Mouse (Mus musculus) mesoderm, embryonic 11.5 days (tissue): ENCODE data around the gene Tubg2.
A peak's percentile ranks its signal among the peaks of the same experiment; 100 is the strongest.
"Not testable (repeated sequence)": the region's sequence is repeated elsewhere in the genome, so short reads cannot be mapped to it uniquely, and the experiment has no call there.

Experiments used
- DNase-seq: peaks from one replicate; pipeline ENCODE4 v3.0.0-alpha.2; 2012; ENCODE audit warnings: low read depth, low spot score

The Tubg2 gene

DNA sequence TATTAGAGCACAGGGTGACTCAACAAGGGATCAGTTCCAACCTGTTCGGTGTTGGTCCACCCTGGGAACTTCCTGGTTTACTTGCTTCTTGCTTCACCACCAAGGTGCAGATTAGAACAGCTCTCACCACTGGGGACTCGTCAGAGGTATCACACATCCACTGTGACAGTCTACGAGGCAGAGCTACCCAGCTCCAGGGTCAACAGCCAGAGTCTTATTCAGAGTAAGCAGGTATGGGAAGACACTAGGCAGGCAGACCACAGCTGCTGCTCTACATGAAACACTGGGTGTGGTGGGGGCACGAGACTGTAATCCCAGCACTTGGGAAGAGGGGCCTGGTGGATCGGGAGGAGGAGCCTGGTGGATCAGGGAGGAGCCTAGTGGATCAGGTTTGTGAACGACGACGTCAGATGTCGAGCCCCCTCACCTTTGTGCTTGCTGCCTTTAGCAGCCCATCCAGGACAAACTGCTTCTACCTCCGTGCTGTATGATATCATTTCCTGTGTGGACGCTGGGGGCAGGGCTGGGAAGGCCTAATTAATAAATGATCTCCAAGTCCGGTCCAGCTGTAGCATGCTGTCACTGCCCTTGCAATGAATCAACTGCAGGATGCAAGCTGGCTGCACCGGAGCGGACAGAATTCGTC, 17.0 kb upstream of the Tubg2 start:
- peak; percentile 73 for DNase-seq

DNA sequence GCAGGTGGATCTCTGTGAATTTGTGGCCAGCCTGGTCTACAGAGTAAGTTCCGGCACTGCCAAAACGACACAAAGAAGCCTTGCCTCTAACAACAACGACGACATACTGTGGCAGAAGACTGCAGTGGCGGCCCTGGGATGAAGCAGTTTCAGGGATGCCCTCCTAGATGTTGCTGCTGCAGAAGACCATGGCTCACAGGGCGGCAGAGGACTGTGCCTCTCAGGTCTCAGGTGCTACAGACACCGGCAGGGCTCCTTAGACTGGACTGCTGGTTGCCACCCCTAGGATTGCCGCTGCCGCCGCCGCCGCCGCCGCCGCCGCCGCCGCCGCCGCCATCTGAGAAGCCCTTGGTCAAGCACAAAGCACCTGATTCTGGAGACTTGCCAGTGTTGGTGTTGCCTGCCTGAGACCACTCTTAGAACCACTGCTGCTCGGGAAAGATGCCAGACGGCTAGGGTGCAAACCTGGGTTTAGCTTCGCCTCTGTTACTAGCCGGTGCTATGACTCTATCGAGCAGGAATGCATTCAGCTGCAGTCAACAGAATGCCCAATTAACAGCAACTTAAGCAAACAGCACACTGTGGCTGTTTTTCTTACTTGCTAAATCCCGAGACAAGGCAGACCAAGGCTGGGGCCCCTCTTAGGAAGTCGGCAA, 15.4 kb upstream of the Tubg2 start:
- DNase-seq: no peak

DNA sequence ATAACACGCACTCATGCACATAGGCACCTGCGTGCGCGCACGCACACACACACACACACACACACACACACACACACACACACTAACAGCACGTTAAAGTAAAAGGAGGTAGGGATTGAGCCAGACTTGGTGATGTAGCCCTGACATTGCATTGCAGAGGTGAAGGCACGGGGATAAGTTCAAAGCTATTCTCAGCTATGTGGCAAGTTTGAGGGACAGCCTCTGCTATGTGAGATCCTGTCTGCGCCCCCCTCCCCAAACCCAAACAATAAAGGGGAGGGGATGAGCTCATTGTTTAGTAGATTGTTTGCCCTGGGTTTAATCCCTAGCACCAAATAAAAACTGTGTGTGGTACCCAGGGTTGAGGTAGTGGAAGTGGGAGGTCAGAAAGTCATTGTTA, 14.6 kb upstream of the Tubg2 start:
- no peak for DNase-seq

DNA sequence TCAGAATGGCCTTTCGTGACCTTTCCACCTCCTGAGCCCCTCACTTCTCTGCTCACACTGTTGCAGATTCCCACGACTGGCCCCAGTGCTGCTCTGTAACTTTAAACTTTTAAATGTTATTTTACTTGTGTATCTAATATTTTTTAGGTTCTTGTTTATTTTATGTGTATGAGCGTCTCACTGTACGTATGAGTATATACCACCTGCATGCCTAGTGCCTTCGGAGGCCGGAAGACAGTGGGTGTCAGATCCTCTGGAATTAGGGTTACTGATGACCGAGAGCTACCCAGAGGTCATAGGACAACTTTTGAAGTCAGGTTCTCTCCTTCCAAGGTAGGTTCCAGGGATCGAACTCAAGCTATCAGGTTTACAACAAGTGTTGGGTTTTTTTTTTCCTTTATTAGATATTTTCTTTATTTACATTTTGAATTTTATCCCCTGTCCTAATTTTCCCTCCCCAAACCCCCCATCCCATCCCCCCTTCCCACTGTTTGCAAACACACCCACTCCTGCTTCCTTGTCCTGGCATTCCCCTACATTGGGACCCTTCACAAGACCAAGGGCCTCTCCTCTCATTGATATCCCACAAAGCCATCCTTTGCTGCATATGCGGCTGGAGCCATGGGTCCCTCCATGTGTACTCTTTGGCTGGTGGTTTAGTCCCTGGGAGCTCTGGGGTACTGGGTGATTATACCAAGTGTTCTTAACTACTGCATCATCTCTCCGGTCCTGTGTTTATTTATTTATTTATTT, 13.3 kb upstream of the Tubg2 start:
- DNase-seq: no peak

DNA sequence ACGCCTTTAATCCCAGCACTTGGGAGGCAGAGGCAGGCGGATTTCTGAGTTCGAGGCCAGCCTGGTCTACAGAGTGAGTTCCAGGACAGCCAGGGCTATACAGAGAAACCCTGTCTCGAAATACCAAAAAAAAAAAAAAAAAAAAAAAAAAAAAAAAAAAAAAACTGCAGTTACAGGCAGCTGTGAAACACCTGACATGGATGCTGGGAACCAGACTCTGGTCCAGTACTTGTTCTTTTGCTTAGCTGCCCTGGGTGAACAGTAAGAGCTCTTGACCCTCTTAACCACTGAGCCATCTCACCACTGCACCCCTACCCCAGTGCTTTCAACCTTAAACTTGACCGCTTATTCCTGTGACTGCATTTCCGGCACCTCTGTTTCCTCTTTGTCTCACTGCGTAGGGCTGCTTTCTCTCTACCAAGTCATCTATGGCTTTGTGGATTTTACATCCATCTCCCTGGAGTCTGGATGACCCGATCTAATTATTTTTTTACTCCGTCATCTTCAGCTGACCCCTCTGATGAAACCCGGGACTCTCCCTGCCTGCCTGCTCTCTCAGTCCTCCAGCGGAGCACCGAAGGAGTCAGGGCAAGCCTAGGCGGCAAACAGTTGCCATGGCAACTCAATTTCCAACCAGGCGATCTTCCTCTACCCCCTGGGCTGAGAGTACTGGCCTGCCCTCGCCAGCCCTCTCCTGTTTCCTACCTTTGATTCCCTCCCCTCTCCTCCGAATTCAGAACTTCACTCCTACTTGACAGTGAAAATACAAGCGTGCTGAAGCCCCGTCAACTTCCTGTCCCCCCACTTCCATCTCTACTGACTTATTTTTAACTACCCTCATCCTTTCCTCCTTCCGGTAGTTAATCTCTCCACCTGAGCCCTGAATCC, 12.1 kb upstream of the Tubg2 start:
- DNase-seq: peak; percentile 80

DNA sequence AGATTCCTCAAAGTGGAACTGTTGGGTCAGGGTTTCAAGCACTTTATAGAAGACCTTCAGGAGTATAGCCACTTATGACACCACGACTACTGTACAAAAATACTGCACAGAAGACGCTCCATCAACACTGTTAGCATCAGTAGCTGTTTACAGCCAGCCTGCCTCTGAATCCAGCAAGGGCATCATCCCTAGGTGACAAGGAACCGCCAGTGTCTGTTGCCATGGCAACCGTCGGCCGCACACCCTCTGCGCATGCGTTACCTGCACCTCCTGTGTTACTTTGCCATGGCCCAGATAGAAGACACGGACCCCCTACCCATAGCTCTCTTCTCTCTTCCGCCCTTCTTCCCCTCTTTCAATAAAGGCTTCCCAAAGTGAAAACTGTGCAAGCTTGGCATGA, 9.3 kb upstream of the Tubg2 start:
- no peak for DNase-seq

DNA sequence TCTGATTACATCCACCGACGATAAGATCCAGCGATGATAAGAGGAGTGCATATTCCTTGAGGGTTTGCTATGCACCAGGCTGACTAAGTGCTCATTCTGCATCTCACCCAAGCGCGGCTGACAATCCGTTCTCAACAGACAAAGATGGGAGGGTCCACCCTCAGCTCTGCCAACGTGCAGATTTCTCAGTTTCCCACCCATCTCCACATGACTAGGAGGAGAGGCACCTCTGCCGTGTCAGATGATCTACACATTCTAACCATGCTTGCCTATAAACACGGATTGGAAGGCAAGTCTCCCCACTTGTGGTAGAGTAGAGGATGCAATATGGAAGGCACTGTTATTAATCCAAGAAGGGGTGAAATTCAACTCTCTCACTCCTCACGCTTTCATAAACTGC, 7.0 kb upstream of the Tubg2 start:
- no peak for DNase-seq

DNA sequence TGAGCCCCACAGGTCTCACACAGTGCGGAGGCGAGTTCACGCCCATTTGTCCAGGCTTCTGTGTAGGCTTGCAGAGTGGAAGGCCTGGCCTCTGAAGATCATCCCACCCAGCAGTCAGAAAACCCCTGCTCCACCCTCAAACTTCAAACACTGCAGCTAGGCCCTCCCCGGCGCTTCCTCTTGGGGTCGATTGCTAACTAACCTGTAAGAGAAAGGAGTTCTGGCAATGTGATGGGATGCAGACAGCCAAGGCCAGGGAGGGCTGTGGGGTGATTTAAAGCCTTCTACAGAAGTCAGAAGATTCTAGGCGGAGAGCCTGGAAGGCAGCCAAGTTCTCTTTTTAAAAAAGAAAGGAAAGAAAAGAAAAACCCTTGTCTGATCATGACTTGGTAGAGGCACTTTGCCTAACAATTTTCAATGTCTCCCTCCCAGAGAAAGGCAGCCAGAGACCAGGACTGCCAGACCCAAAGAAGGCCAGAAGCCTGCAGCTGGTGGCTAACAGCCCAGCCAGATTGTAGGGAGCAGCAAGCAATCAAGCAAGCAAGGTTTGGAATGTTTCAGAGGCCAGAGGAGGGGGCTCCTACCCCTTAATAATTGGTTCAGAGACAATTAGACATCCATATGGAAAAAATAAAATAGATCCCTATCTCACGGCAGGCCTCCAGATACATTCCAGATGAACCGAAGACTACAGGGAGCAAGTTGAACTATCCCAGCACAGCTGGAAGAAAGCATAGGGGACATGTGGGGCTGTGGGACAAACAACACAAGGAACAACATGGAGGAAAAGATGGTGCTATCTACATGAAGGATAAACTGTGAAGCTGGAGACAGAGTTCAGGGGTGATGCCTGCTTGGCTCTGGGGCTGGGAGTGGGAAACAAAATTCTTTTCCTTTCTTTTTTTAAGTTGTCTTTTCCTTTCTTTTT, 6.3 kb upstream of the Tubg2 start:
- DNase-seq: no peak

DNA sequence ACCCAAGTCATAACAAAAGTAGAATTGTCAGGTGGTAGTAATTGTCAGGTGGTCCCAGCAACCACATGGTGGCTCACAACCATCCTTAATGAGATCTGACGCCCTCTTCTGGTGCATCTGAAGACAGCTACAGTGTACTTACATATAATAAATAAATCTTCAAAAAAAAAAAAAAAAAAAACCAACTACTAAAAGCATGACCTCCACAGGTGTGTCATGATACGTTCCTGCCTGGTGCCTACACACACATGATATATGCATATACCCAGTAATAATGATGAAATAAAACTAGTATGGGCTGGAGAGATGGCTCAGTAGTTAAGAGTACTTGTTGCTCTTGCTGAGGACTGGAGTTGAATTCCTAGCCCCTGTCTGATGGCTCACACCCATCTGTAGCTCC, 4.6 kb upstream of the Tubg2 start:
- no peak for DNase-seq

DNA sequence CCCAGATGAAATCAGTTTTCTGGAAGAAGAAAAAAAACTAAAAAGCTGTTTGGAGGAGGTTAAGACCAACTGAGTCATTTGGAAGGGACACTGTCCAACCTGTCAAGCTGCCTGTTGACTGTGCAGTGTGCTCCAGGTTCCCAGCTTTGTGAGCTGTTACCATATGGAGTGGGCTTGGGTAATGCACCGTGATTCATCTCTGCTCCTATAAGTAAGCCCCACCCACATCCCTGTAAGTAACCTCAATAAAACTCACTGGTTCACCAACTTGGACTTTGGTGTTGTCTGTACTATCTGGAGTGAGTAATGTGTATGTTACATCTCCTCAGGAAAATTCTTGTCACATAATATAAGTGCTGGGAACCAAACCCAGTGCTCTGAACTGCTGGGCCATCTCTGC, 2.9 kb upstream of the Tubg2 start:
- no peak for DNase-seq

DNA sequence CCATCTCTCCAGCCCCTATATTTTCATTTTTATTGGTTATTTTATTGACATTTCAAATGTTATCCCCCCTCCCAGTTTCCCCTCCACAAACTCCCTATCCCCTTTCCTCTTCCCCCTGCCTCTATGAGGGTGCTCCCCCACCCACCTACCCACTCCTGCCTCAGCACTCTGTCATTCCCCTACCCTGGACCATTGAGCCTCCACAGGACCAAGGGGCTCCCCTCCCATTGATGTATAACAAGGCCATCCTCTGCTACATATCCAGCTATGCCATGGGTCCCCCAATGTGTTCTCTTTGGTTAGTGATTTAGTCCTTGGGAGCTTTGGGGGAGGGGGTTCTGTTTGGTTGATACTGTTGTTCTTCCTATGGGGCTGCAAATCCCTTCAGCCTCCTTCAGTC, 1.1 kb upstream of the Tubg2 start:
- DNase-seq: no peak

DNA sequence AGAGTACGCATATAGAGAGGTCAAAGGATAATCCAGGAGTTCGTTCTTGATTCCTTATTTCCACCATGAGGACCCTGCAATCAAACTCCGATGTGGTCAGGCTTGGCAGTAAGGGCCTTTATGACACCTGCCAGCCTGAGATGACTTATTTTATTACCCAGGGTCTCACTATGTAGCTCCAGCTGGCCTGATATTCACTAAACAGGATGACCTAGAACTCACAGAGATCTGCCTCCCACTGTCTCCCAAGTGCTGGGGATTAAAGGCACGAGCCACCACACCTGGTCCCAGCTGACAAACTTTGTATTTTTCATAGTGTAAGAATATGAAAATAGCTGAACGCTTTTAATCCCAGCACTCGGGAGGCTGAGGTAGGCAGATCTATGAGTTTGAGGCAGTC, 556 bp upstream of the Tubg2 start:
- no peak for DNase-seq

DNA sequence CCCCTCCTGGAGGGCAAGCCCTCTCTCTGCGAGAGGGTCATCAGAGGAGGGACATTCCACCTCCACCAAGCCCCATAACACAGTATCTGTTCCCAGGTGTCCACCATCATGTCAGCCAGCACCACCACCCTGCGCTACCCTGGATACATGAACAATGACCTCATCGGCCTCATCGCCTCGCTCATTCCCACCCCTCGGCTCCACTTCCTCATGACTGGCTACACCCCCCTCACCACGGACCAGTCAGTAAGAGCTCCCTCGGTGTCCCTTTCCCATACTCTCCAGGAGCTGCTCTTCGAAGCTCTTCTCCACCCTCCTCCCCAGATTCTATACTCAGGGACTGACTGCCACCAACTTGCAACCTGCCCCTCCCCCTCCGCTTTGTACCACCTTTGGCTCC, 4.4 kb downstream of the Tubg2 start:
- not testable (repeated sequence) for DNase-seq

DNA sequence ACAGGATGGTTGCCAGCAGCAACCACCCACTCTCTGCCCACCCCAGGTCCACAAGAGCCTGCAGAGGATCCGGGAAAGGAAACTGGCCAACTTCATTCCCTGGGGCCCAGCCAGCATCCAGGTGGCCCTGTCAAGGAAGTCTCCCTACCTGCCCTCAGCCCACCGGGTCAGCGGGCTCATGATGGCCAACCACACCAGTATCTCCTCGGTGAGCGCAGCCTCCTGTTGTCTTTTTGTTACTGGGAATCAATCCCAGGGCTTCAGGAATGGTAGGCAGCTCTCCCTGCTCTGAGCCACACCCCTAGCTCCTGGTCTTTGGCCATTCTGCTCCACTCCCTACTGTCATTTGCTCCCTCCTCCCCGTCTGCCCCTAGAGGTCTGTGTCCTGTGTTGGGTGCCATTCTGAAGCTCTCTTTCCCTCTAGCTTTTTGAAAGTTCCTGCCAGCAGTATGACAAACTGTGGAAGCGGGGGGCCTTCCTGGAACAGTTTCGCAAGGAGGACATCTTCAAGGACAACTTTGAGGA, 5.3 kb downstream of the Tubg2 start:
- not testable (repeated sequence) for DNase-seq

DNA sequence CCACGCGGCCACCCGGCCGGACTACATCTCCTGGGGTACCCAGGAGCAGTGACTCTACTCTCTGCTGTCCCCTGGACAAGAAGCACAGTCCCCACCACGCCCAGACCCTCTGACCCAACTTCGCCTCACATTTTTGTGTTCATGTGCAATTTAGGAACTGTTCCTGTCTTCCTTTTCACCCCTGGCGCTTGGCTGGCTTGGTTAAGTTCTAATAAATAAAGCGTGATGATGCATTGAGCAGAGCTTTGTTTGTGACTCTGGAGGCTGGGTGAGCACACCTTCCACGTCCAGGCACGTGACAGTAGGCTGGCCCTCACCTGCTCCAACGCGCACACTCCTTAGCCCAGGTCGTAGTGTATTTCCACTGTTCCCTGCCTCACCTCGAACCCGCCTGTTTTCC, 5.8 kb downstream of the Tubg2 start:
- no peak for DNase-seq

DNA sequence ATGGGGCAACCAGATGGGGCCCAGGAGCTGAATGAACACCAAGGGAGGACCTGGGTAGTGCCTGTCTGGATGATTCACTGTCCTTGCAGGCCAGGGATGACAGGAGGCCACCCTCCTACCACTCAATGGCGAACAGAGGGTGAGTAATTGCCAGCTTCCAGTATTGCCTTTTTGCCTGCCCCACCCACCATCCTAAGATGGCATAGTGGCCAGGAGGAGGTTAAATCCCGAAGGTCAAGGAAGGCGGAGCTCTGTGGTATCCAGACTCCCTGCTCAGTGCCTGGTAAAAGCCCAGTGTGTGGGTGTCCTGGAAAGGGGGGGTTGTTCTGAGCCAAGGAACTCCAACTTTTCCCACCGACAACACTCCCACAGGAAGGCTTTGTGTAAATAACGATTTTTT, 6.6 kb downstream of the Tubg2 start:
- DNase-seq: no peak

DNA sequence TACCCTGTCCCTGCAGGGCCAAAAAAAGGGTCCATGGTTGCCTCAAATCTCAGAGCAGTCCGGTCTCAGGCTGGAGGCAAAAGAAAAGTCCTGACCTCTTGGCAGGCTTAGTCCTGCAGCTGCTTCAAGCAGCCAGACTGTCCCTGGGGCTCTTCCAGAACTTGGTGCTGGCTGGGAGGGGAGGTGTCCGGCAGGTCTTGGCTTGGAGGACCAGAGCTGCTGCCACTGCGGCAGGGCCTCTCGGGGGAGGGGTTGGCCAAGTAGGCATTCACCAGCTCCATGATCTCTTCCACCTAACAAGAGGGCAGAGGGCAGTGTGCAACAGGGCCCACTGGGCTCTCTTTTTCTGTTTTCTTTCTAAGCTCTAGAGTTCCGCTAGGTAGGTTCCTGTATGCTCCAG, 7.1 kb downstream of the Tubg2 start:
- DNase-seq: no peak

DNA sequence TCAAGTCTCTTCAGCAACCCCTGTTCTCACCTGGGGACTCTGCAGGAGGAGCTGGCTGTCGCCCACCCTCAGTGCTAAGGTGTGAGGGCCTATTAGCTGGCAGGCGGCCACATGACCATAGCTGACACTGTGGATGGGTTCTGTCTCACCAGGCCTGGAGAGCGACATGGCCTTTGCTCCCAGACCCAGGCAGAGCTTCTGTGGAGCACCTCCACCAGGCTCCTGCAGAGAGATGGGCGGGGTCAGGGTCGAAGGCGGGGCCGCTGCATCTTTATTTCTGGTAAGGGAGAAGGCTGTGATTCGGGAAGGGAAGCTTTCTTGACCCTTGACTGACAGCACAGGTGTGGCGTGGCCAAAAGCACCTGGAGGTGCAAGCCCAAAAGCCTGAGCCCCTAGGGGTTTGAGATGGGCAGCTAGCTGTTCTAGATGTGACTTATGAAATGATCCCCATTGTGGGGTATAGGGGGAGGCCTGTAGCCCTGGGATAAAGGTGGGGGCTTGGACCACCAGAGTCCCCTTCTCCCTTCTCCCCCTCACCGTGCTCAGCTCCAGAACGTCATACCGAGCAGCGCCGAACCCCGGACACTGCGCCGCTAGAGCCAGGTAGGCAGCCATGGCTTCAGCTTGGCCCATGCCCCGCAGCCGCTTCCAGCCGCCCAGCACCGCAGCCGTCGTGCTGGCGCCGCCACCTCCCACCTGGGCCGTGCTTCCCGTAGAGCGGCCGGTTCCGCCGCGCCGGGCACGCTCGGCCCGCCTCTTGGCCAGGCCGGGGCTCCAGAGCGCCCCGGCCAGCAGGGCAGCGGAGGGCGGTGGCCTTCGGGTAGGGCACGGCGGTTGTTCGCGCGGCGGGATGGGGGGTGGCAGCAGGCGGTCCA, 8.0 kb downstream of the Tubg2 start:
- DNase-seq: no peak

DNA sequence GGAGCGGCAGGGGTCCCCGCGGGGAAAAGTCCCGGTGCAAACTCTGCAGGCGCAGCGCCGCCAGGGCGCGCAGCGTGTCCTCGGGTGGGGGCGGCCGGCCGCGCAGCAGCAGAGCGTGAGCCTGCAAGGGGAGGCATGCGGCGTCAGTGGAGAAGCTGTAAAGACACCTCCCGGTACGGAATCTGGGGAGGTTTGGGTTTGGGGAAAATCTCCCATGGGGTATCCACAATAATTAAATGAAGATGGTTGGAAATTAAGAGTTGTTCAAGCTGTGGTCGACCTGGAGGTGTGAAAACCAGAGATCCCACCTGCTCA, 8.6 kb downstream of the Tubg2 start:
- no peak for DNase-seq
